Mouse (Mus musculus) E14TG2a.4 (cell line): ENCODE results near the gene Mcpt1.
"Not testable (repeated sequence)": the region's sequence is repeated elsewhere in the genome, so short reads cannot be mapped to it uniquely, and the experiment has no call there.

Experiments
- H3K27me3 ChIP-seq: 2 replicates; pipeline ENCODE4 v1.6.1; 2014; ENCODE audit warnings: low read length, control low read depth; ENCODE audit not compliant: insufficient read depth
- H3K36me3 ChIP-seq: 2 replicates; pipeline ENCODE4 v1.6.1; 2014; ENCODE audit warnings: low read length, control low read depth; ENCODE audit not compliant: insufficient read depth
- H3K4me1 ChIP-seq: replicated peaks from 2 replicates; pipeline ENCODE4 v1.6.1; 2014; ENCODE audit warnings: low read depth, low read length, control low read depth
- H3K4me3 ChIP-seq: replicated peaks from 2 replicates; pipeline ENCODE4 v1.5.1; 2014; ENCODE audit warnings: mild to moderate bottlenecking, low read length
- H3K9me3 ChIP-seq: 2 replicates; pipeline ENCODE4 v1.6.1; 2014; ENCODE audit warnings: low read length, control low read depth
- CTCF ChIP-seq: conservative IDR thresholded peaks from 2 replicates; pipeline ENCODE4 v1.5.1; 2014; ENCODE audit warnings: low read length
- NANOG ChIP-seq: IDR thresholded peaks from 2 replicates; pipeline ENCODE4 v1.6.1; 2014; ENCODE audit warnings: borderline replicate concordance, low read length, mixed read lengths
- POU5F1 ChIP-seq: IDR thresholded peaks from 2 replicates; pipeline ENCODE4 v1.6.1; 2014; ENCODE audit warnings: low read length, borderline replicate concordance

Gene Mcpt1

GRCm38 (mm10) chr14:56017671-56018070 lies at the start of gene Mcpt1:
Gene Mcpt1, plus strand, starts transcription at chr14:56017971.
- not testable (repeated sequence) for H3K4me3 ChIP-seq, H3K4me1 ChIP-seq, H3K9me3 ChIP-seq, H3K27me3 ChIP-seq, H3K36me3 ChIP-seq

GRCm38 (mm10) chr14:55987464-55987863 lies 30.3 kb upstream of the Mcpt1 start:
- not testable (repeated sequence) for H3K27me3 ChIP-seq, H3K4me3 ChIP-seq, H3K36me3 ChIP-seq, H3K4me1 ChIP-seq, H3K9me3 ChIP-seq

GRCm38 (mm10) chr14:56013147-56013546 lies 4.6 kb upstream of the Mcpt1 start:
- Histone ChIP-seq H3K4me1 (no peaks in the 10 kb centered on the region), H3K4me3 (no peak overlapping the region), H3K9me3 (peaks cover 13% of the 10 kb centered on the region), H3K36me3 (no peaks in the 10 kb centered on the region), H3K27me3 (no peaks in the 10 kb centered on the region)
- TF ChIP-seq POU5F1 (no peak), NANOG (no peak), CTCF (no peak)

GRCm38 (mm10) chr14:56013924-56014323 lies 3.8 kb upstream of the Mcpt1 start:
- H3K27me3 ChIP-seq, result no peaks in the 10 kb centered on the region

GRCm38 (mm10) chr14:56019446-56019845 lies 1.7 kb downstream of the Mcpt1 start:
- Histone ChIP-seq H3K36me3 (no peaks in the 10 kb centered on the region), H3K4me3 (no peak overlapping the region), H3K4me1 (no peaks in the 10 kb centered on the region), H3K27me3 (no peaks in the 10 kb centered on the region), H3K9me3 (no peaks in the 10 kb centered on the region)
- no peak for TF ChIP-seq POU5F1

More at GRCm38 (mm10) chr14:56013924-56014323, 3.8 kb upstream of the Mcpt1 start:
- H3K9me3 ChIP-seq, result peaks cover 5% of the 10 kb centered on the region
- no peaks in the 10 kb centered on the region for H3K36me3 ChIP-seq
- TF ChIP-seq CTCF, result no peak
- TF ChIP-seq POU5F1, result no peak
- no peak for TF ChIP-seq NANOG
- H3K4me3 ChIP-seq, result no peak overlapping the region
- H3K4me1 ChIP-seq, result no peaks in the 10 kb centered on the region

GRCm38 (mm10) chr14:56021305-56021704 lies 3.5 kb downstream of the Mcpt1 start:
- not testable (repeated sequence) for H3K4me1 ChIP-seq, H3K36me3 ChIP-seq, H3K4me3 ChIP-seq, H3K27me3 ChIP-seq, H3K9me3 ChIP-seq

- not testable (repeated sequence) for H3K36me3 ChIP-seq, H3K27me3 ChIP-seq, H3K4me1 ChIP-seq, H3K4me3 ChIP-seq, H3K9me3 ChIP-seq
These were observed 12.6 kb downstream of the Mcpt1 start, which contains the start of gene Mcpt9 for GRCm38 (mm10) chr14:56030395-56030794. Gene Mcpt9, minus strand, starts transcription at chr14:56030495.

GRCm38 (mm10) chr14:56034433-56034832 lies 16.7 kb downstream of the Mcpt1 start:
- Histone ChIP-seq H3K27me3 (no peaks in the 10 kb centered on the region), H3K36me3 (no peaks in the 10 kb centered on the region), H3K4me3 (no peak overlapping the region), H3K4me1 (no peaks in the 10 kb centered on the region), H3K9me3 (0 out of 2 replicates have a peak, but pooled peaks cover 3% of the 10 kb centered on the region)
- no peak for TF ChIP-seq CTCF

- H3K4me3 ChIP-seq, H3K36me3 ChIP-seq, H3K4me1 ChIP-seq, H3K9me3 ChIP-seq, H3K27me3 ChIP-seq: not testable (repeated sequence)
These were observed 24.0 kb downstream of the Mcpt1 start, which contains the start of gene Mcpt2 for GRCm38 (mm10) chr14:56041792-56042191. Gene Mcpt2, plus strand, starts transcription at chr14:56042041.

GRCm38 (mm10) chr14:56055408-56055807 lies 37.6 kb downstream of the Mcpt1 start:
- Histone ChIP-seq H3K36me3 (no peaks in the 10 kb centered on the region), H3K4me1 (no peaks in the 10 kb centered on the region), H3K4me3 (no peak overlapping the region), H3K27me3 (peaks cover 8% of the 10 kb centered on the region; the same call in 1 of the 2 replicates), H3K9me3 (no peaks in the 10 kb centered on the region)
- TF ChIP-seq CTCF (no peak), NANOG (no peak)
